Mouse (Mus musculus) brown adipose tissue, adult 24 weeks (tissue): ENCODE measurements around the gene Wdtc1. TPM values are rescaled to one million over a fixed set of nuclear protein-coding genes. Genes with fewer than 3 reads are reported as not detected.
A peak's percentile ranks its signal among the peaks of the same experiment; 100 is the strongest.

Source experiments
- H3K27ac ChIP-seq: fragments of 200-500 bp; replicated peaks from 2 replicates; pipeline ENCODE4 v1.5.1; 2012; ENCODE audit warnings: low read depth, mild to moderate bottlenecking, low read length
- H3K4me1 ChIP-seq: fragments of 200-500 bp; 2 replicates; pipeline ENCODE4 v1.6.1; 2012; ENCODE audit warnings: low read length, mixed read lengths; ENCODE audit not compliant: control insufficient read depth, insufficient read depth, insufficient read length
- H3K4me3 ChIP-seq: fragments of 200-500 bp; 2 replicates; pipeline ENCODE4 v1.5.1; 2012; ENCODE audit warnings: low read depth, mild to moderate bottlenecking, low read length, moderate library complexity; ENCODE audit not compliant: insufficient read depth
- polyA plus RNA-seq: library from polyadenylated mRNA; stranded (reverse); fragments of >200 nt; gene quantifications from 2 replicates; pipeline ENCODE4 v1.2.4, GENCODE M21; 2012; ENCODE audit not compliant: missing spikeins, insufficient read depth, insufficient read length

Wdtc1 gene
- polyA plus RNA-seq, 1 experiment, result 25.6 TPM

- 0 out of 2 replicates have a peak overlapping the region, but pooled peaks have one; percentile 14 for H3K27ac ChIP-seq
- H3K4me1 ChIP-seq, result peaks cover 37% of the 10 kb centered on the region
- H3K4me3 ChIP-seq, result no peak overlapping the region
Measured at GRCm38 (mm10) chr4:133386061-133386797, 32.9 kb upstream of the Wdtc1 start.

DNA sequence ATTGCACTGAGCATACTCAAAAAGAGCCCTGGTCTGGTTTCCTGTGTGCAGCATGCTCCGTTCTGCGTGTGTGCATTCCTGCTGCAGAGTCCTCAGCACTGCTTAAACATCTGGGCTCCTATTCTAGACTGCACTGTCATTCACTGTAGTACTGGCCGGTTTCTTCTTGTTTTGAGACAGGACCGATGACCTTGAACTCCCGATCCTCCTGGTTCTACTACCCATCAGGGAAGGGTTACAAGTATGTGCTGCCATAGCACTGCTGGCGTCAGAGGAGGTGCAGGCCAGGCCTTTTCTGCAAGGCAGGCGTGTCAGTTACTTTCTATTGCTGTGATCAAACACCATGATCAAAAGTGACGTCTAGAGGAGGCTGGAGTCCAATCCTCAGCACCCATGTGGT is 27.9 kb upstream of the Wdtc1 start:
- H3K4me1 ChIP-seq, result peaks cover 16% of the 10 kb centered on the region
- H3K4me3 ChIP-seq, result no peak overlapping the region
- 0 out of 2 replicates have a peak overlapping the region, but pooled peaks have one; percentile 11 for H3K27ac ChIP-seq

DNA sequence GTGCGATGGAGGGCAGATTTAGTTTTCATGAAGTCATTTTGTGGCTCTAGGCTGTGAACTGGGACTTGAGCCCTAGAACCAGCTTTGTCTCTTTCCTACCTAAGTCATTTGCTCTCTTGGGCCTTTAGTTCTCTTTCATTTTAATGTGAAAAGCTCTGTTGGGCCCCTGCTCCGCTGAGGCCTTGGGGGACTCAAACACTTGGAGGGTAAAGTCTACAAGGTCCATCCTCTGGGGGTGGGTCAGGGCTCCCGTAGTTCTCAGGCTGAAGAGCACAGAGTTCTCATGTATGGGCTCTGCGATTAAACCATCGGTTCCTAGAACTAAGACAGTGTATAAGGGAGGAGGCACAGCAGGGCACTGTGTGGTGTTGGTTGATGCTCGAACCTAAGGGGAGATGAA is 27.3 kb upstream of the Wdtc1 start:
- no peak overlapping the region; the same call in 1 of the 2 replicates for H3K27ac ChIP-seq
- H3K4me1 ChIP-seq, result peaks cover 14% of the 10 kb centered on the region
- no peak overlapping the region for H3K4me3 ChIP-seq

DNA sequence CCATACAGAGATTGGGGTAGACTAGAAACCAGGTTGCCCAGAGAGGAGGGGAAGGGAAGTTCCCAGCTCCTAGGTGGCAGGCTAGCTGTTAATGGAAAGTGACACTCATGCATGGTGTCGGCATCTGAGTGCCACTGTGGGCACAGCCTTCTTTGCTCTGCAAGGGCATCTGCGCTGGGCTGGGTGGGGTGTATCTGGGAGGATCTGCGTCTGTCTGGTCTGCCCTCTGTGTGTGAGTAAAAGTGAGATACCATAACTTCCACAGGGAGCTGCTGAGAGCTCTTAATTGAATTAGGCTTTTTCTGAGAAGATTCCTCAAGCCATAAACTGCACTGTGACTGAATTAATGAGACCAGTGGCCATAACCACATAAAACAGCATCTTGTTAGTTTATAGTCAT is 26.6 kb upstream of the Wdtc1 start:
- Histone ChIP-seq H3K4me3 (no peak overlapping the region), H3K4me1 (peaks cover 14% of the 10 kb centered on the region), H3K27ac (no peak overlapping the region)

DNA sequence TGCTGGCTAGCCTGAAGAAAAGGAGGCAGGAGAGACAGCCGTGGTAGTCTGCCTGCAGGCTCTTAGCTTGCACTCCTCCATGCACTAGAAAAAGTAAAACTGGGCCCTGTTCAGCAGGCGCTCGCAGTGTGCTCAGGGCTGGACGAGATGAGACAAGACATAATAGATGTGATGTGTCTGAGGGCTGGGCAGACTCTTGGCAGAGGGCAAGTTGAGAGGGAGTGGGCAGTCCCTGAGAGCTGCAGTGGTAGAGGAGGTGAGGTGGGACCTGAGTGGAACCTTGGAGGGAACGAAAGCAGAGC is 25.7 kb upstream of the Wdtc1 start:
- no peak overlapping the region for H3K4me3 ChIP-seq
- H3K27ac ChIP-seq, result no peak overlapping the region
- H3K4me1 ChIP-seq, result peaks cover 15% of the 10 kb centered on the region

DNA sequence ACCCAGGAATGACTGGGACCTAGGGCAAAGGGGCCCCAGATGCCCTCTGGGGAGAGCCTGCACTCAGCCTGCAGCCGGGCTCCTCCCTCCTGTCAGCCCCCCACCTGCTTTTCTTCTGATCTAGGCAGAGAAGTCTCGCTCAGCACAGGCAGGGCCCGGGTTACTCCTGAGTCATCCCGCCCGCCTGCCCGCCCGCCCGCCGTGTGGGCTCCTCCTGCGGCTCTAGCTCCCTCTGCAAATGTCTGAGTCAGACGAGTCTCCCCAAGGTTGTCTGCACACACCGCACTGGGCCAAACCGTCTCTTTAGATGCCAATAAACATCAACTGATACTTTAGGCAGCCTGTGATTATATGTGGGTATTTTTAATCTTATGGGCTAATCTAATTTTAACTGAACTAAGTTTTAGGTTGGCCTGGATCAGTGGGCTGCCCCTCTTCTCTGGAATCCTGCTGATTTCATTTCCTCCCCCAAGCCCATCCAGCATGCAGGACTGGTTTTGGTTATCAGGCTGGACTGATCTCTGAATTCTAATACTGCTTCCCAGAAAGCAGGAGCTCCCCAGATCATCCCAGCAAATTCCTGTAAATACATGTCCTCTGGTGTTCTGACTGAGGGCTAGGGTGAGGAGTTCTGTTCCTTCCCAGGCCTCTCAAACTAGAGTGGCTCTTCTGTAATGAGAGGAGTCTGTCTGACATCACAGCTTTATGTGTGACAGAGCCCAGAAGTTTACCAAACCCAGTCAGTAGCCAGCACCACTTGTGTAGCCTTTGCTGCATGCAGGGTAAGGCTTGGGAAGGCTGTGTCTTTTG is 25.2 kb upstream of the Wdtc1 start:
- Histone ChIP-seq H3K4me1 (peaks cover 17% of the 10 kb centered on the region), H3K27ac (0 out of 2 replicates have a peak overlapping the region, but pooled peaks have one; percentile 3)

DNA sequence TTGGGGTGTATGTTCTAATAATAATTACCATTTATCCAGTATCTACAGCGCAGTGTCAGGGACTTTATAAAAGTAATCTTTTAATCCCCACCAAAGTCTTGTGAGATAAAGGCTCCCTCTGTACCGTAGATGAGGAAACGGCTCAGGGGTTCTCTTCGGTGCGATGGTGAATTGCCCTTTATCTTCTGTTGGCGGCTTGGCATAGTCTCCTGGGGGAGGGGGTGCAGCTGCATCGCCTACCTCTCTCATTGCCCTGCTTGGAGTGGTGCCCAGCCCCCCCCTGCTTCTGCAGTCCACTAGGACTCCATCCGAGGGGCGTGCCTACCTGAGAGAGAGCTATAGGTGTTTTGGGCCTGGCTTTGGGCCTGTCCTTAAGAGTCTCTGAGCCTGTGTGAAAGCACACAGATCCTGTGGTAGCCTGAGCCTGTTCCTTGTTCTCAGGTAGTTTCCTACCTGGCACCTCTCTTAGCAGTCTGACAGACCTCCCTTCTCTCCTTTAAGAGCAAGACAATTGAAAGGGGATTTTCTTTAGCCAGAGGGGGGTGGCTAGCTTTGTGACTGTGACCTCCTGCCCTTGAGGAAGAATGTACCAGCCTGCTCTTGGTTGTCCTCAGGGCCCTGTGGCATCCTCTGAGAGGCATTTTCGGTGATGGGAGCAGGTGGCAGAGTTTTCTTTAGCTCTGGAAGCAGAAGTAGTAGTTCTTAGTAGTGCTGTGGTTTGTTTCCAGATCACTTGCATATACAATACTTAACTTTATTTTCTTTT is 22.7 kb upstream of the Wdtc1 start:
- Histone ChIP-seq H3K4me3 (no peak overlapping the region), H3K4me1 (peaks cover 34% of the 10 kb centered on the region), H3K27ac (no peak overlapping the region)

More for the DNA sequence above, 25.2 kb upstream of the Wdtc1 start:
- H3K4me3 ChIP-seq, result no peak overlapping the region

- Histone ChIP-seq H3K4me3 (no peak overlapping the region), H3K4me1 (peaks cover 40% of the 10 kb centered on the region), H3K27ac (no peak overlapping the region)
Measured at GRCm38 (mm10) chr4:133374011-133374410, 20.7 kb upstream of the Wdtc1 start.

- Histone ChIP-seq H3K27ac (0 out of 2 replicates have a peak overlapping the region, but pooled peaks have one; percentile 2), H3K4me1 (peaks cover 37% of the 10 kb centered on the region), H3K4me3 (peak overlapping the region; percentile 84)
Measured at GRCm38 (mm10) chr4:133372278-133372665, 19.0 kb upstream of the Wdtc1 start.

- Histone ChIP-seq H3K4me3 (peak overlapping the region; percentile 84), H3K4me1 (peaks cover 37% of the 10 kb centered on the region), H3K27ac (no peak overlapping the region)
Measured at GRCm38 (mm10) chr4:133371621-133372277, 18.5 kb upstream of the Wdtc1 start.

GRCm38 (mm10) chr4:133370298-133371274 is 17.3 kb upstream of the Wdtc1 start:
- H3K27ac ChIP-seq, result peak overlapping the region; percentile 86
- peaks cover 34% of the 10 kb centered on the region for H3K4me1 ChIP-seq
- H3K4me3 ChIP-seq, result peak overlapping the region; percentile 84

GRCm38 (mm10) chr4:133369553-133370297 is 16.4 kb upstream of the Wdtc1 start, which contains the start of gene Slc9a1:
Gene Slc9a1, plus strand, starts transcription at chr4:133369706.
- peak within 1 kb of the TSS; percentile 84 for H3K4me3 ChIP-seq
- H3K27ac ChIP-seq, result peak within 1 kb of the TSS; percentile 86
- peaks cover 31% of the 10 kb centered on the region for H3K4me1 ChIP-seq

GRCm38 (mm10) chr4:133354641-133355040 is 1.4 kb upstream of the Wdtc1 start:
- H3K27ac ChIP-seq, result no peak overlapping the region
- H3K4me3 ChIP-seq, result no peak overlapping the region
- no peaks in the 10 kb centered on the region for H3K4me1 ChIP-seq
